Mouse (Mus musculus) lung, adult 2 months (tissue): Measurements from ENCODE around the gene Xrcc1.

Experiments used
- CTCF ChIP-seq: fragments of 200-500 bp; IDR thresholded peaks from 2 replicates; pipeline ENCODE4 v1.5.1; 2011; ENCODE audit warnings: mild to moderate bottlenecking, low read length, control low read depth; ENCODE audit not compliant: insufficient read depth
- POLR2A ChIP-seq: fragments of 200-500 bp; IDR thresholded peaks from 2 replicates; pipeline ENCODE4 v1.6.1; 2011; ENCODE audit warnings: low read depth, mild to moderate bottlenecking, control low read depth, low read length, borderline replicate concordance; ENCODE audit errors: extremely low read depth

DNA sequence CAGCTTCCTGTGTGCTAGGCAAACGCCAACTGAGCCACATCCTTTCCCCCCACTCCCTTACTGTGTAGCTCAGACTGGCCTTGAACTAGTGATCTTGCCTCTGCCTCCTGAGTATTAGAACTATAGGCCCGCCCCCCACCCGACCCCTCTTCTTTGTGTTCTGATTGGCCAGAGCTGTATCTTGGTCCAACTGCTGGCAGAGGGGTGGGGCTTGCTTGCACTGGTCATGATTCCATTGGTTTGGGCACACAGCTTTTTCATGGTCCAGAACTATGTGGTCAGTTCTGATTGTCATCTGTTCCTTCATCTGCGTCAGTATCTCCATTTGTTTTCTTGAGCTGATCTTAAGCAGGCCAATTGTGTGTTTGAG, 17.7 kb downstream of the Xrcc1 start:
- TF ChIP-seq CTCF: no peak
- no peak for TF ChIP-seq POLR2A
